Mouse (Mus musculus): ENCODE results near the gene Akap6. TPM values are rescaled to one million over a fixed set of nuclear protein-coding genes. Genes with fewer than 3 reads are reported as not detected.

Akap6 gene
- total RNA-seq, 2 experiments from 2014 or later, result 0.13 to 0.52 TPM

Other genes starting within 250 kb of the Akap6 start
- gene Arhgap5, start 195.4 kb upstream of the Akap6 start, total RNA-seq (2014; fragmentation: Nextera tagmentation), result 12.0 and 12.4 TPM in 2 replicates
- gene Arhgap5, start 195.4 kb upstream of the Akap6 start, total RNA-seq (2017), result 19.7 and 25.6 TPM in 2 replicates